Mouse (Mus musculus) CH12.LX (cell line): ENCODE results near the gene Ndufb3. TPM values are rescaled to one million over a fixed set of nuclear protein-coding genes. Genes with fewer than 3 reads are reported as not detected.
A peak's percentile ranks its signal among the peaks of the same experiment; 100 is the strongest.

ENCODE experiments used
- DNase-seq: peaks from one replicate; pipeline ENCODE4 v3.0.0-alpha.2; 2013; ENCODE audit errors: extremely low read depth
- H3K27ac ChIP-seq: 2 replicates; pipeline ENCODE4 v1.5.1; 2012; ENCODE audit warnings: low read depth, mild to moderate bottlenecking, control low read depth, moderate library complexity; ENCODE audit not compliant: insufficient read depth
- H3K27me3 ChIP-seq: replicated peaks from 2 replicates; pipeline ENCODE3; 2012; ENCODE audit warnings: inconsistent platforms
- H3K36me3 ChIP-seq, 2 experiments: replicated peaks in 1 of 2; 2 replicates each; pipeline versions ENCODE3 to v1.6.1; 2012; ENCODE audit warnings: inconsistent platforms in 1 of 2, low read length in 1 of 2, mild to moderate bottlenecking in 1 of 2, mixed read lengths in 1 of 2, moderate library complexity in 1 of 2; ENCODE audit not compliant: control insufficient read depth in 1 of 2, insufficient read depth in 1 of 2
- H3K4me1 ChIP-seq, 2 experiments: 2 replicates each; pipeline ENCODE4 v1.6.1; 2012; ENCODE audit warnings: inconsistent platforms in 1 of 2, moderate library complexity in 1 of 2; ENCODE audit not compliant: insufficient read depth in 2 of 2, control insufficient read depth in 1 of 2
- H3K4me2 ChIP-seq: 2 replicates; pipeline ENCODE4 v1.6.1; 2012; ENCODE audit warnings: low read depth, mild to moderate bottlenecking, control low read depth; ENCODE audit not compliant: poor library complexity, insufficient read depth, severe bottlenecking
- H3K4me3 ChIP-seq, 3 experiments: fragments of 150-350 bp in 1 of 3; sonication (generic) in 1 of 3; replicated peaks in 1 of 3; 2 replicates each; pipeline versions ENCODE3 to v1.5.1; 2011 to 2012; ENCODE audit warnings: low read depth in 2 of 3, low read length in 2 of 3, mild to moderate bottlenecking in 2 of 3, moderate library complexity in 2 of 3, control low read depth in 1 of 3, improper control_type of control experiment in 1 of 3, inconsistent platforms in 1 of 3, mixed read lengths in 1 of 3; ENCODE audit not compliant: poor library complexity in 1 of 3
- H3K79me2 ChIP-seq: replicated peaks from 2 replicates; pipeline ENCODE4 v1.6.1; 2012; ENCODE audit warnings: mild to moderate bottlenecking, moderate library complexity; ENCODE audit not compliant: control insufficient read depth, poor library complexity, insufficient read depth, severe bottlenecking; ENCODE audit errors: extremely low read depth
- H3K9ac ChIP-seq: 2 replicates; pipeline ENCODE4 v1.6.1; 2012; ENCODE audit warnings: low read depth, mild to moderate bottlenecking, control low read depth, moderate library complexity; ENCODE audit not compliant: insufficient read depth
- H3K9me3 ChIP-seq: replicated peaks from 2 replicates; pipeline ENCODE3; 2012; ENCODE audit warnings: low read length, inconsistent platforms, mixed read lengths
- BHLHE40 ChIP-seq: IDR thresholded peaks from 2 replicates; pipeline ENCODE4 v1.6.1; 2011; ENCODE audit warnings: mild to moderate bottlenecking, low read depth, low read length, improper control_type of control experiment
- CTCF ChIP-seq, 2 experiments: IDR thresholded peaks in 1 of 2; conservative IDR thresholded peaks in 1 of 2; 2 replicates each; pipeline ENCODE4 v1.5.1; 2011 to 2012; ENCODE audit warnings: low read depth in 2 of 2, low read length in 2 of 2, improper control_type of control experiment in 1 of 2, inconsistent platforms in 1 of 2, mild to moderate bottlenecking in 1 of 2, moderate library complexity in 1 of 2
- EP300 ChIP-seq: IDR thresholded peaks from 2 replicates; pipeline ENCODE4 v1.6.1; 2011; ENCODE audit warnings: low read length, improper control_type of control experiment
- ETS1 ChIP-seq: conservative IDR thresholded peaks from 2 replicates; pipeline ENCODE4 v1.6.1; 2012; ENCODE audit warnings: low read depth, mild to moderate bottlenecking, inconsistent platforms, low read length, improper control_type of control experiment, moderate library complexity
- GABPA ChIP-seq: IDR thresholded peaks from 2 replicates; pipeline ENCODE4 v1.6.1; 2012; ENCODE audit warnings: low read depth, low read length, improper control_type of control experiment, inconsistent platforms; ENCODE audit not compliant: insufficient replicate concordance
- IRF4 ChIP-seq: IDR thresholded peaks from 2 replicates; pipeline ENCODE4 v1.6.1; 2014; ENCODE audit warnings: low read depth, mild to moderate bottlenecking, inconsistent platforms, low read length, improper control_type of control experiment
- JUND ChIP-seq: conservative IDR thresholded peaks from 2 replicates; pipeline ENCODE4 v1.6.1; 2011; ENCODE audit warnings: low read depth, low read length, improper control_type of control experiment
- MAFK ChIP-seq: IDR thresholded peaks from 2 replicates; pipeline ENCODE4 v1.6.1; 2011; ENCODE audit warnings: low read length, improper control_type of control experiment; ENCODE audit not compliant: insufficient replicate concordance
- MAX ChIP-seq: IDR thresholded peaks from 2 replicates; pipeline ENCODE4 v1.6.1; 2011; ENCODE audit warnings: low read length, improper control_type of control experiment
- MEF2A ChIP-seq: IDR thresholded peaks from 2 replicates; pipeline ENCODE4 v1.6.1; 2014; ENCODE audit warnings: low read depth, mild to moderate bottlenecking, inconsistent platforms, low read length, improper control_type of control experiment, borderline replicate concordance
- MXI1 ChIP-seq: IDR thresholded peaks from 2 replicates; pipeline ENCODE4 v1.6.1; 2011; ENCODE audit warnings: mild to moderate bottlenecking, low read depth, low read length, improper control_type of control experiment
- MYC ChIP-seq: IDR thresholded peaks from 2 replicates; pipeline ENCODE4 v1.6.1; 2011; ENCODE audit warnings: low read depth, mild to moderate bottlenecking, improper control_type of control experiment, low read length
- NELFE ChIP-seq: IDR thresholded peaks from 2 replicates; pipeline ENCODE4 v1.6.1; 2011; ENCODE audit warnings: low read depth, low read length, improper control_type of control experiment
- NRF1 ChIP-seq: IDR thresholded peaks from 2 replicates; pipeline ENCODE4 v1.6.1; 2014; ENCODE audit warnings: low read depth, mild to moderate bottlenecking, inconsistent platforms, low read length, improper control_type of control experiment, moderate library complexity
- POLR2AphosphoS2 ChIP-seq: IDR thresholded peaks from 2 replicates; pipeline ENCODE4 v1.6.1; 2011; ENCODE audit warnings: low read depth, low read length, improper control_type of control experiment
- RAD21 ChIP-seq: IDR thresholded peaks from 2 replicates; pipeline ENCODE4 v1.6.1; 2011; ENCODE audit warnings: low read depth, mild to moderate bottlenecking, low read length, improper control_type of control experiment, moderate library complexity
- RCOR1 ChIP-seq: conservative IDR thresholded peaks from 2 replicates; pipeline ENCODE4 v1.6.1; 2012; ENCODE audit warnings: low read depth, mild to moderate bottlenecking, inconsistent platforms, low read length, improper control_type of control experiment
- SMC3 ChIP-seq: IDR thresholded peaks from 2 replicates; pipeline ENCODE4 v1.6.1; 2011; ENCODE audit warnings: low read depth, low read length, improper control_type of control experiment
- TBP ChIP-seq: conservative IDR thresholded peaks from 2 replicates; pipeline ENCODE4 v1.6.1; 2011; ENCODE audit warnings: low read depth, low read length, improper control_type of control experiment
- TCF12 ChIP-seq: IDR thresholded peaks from 2 replicates; pipeline ENCODE4 v1.6.1; 2014; ENCODE audit warnings: low read depth, mild to moderate bottlenecking, inconsistent platforms, low read length, improper control_type of control experiment
- UBTF ChIP-seq: IDR thresholded peaks from 2 replicates; pipeline ENCODE4 v1.6.1; 2012; ENCODE audit warnings: low read depth, mild to moderate bottlenecking, inconsistent platforms, low read length, improper control_type of control experiment, moderate library complexity
- USF1 ChIP-seq: IDR thresholded peaks from 2 replicates; pipeline ENCODE4 v1.6.1; 2014; ENCODE audit warnings: low read depth, mild to moderate bottlenecking, inconsistent platforms, low read length, improper control_type of control experiment
- ZC3H11A ChIP-seq: IDR thresholded peaks from 2 replicates; pipeline ENCODE4 v1.6.1; 2012; ENCODE audit warnings: low read depth, mild to moderate bottlenecking, inconsistent platforms, low read length, improper control_type of control experiment
- ZKSCAN1 ChIP-seq: IDR thresholded peaks from 2 replicates; pipeline ENCODE4 v1.6.1; 2012; ENCODE audit warnings: low read depth, inconsistent platforms, low read length, improper control_type of control experiment, borderline replicate concordance
- ZMIZ1 ChIP-seq: IDR thresholded peaks from 2 replicates; pipeline ENCODE4 v1.6.1; 2012; ENCODE audit warnings: low read depth, mild to moderate bottlenecking, inconsistent platforms, low read length, improper control_type of control experiment
- ZNF384 ChIP-seq: IDR thresholded peaks from 2 replicates; pipeline ENCODE4 v1.6.1; 2012; ENCODE audit warnings: low read depth, low read length, improper control_type of control experiment, inconsistent platforms
- dilution Hi-C: fragments of 300-500 bp; cut with MboI; formaldehyde crosslinking; loops from 2 replicates; pipeline ENCODE4 v1.14.3; 2020; ENCODE audit warnings: low sequenced_read_pairs; ENCODE audit not compliant: extremely low pct_unique_long_range_greater_than_20kb, extremely low pct_ligation_motif_present
- in situ Hi-C: fragments of 300-500 bp; cut with MboI; formaldehyde crosslinking; loops from 3 replicates; pipeline ENCODE4 v1.14.3; 2019; ENCODE audit warnings: low sequenced_read_pairs, low pct_ligation_motif_present, low pct_unique_long_range_greater_than_20kb, mixed read lengths
- polyA plus RNA-seq: library from polyadenylated mRNA; unstranded; fragments of >175 nt; gene quantifications from 2 replicates; pipeline ENCODE4 v1.2.1, GENCODE M21; 2012; ENCODE audit warnings: low read depth; ENCODE audit not compliant: insufficient read length
- total RNA-seq, 2 experiments: library from RNA; depleted of rRNA; stranded (reverse); fragments of 300-350 nt in 1 of 2; fragments of >200 nt in 1 of 2; gene quantifications; 2 replicates each; pipeline ENCODE4 v1.2.3; 2012 to 2014

Gene Ndufb3
- total and polyA plus RNA-seq, 3 experiments, result 62.9 to 184 (median 139) TPM

GRCm38 (mm10) chr1:58566621-58567020 is 19.6 kb upstream of the Ndufb3 start:
- Histone ChIP-seq H3K27me3 (no peaks in the 10 kb centered on the region), H3K79me2 (no peaks in the 10 kb centered on the region), H3K4me2 (no peak overlapping the region), H3K9me3 (no peaks in the 10 kb centered on the region), H3K4me1 (peaks cover 0 to 6% of the 10 kb centered on the region in 2 experiments; a peak in 2 of 4 replicates), H3K4me3 (no peak overlapping the region), H3K9ac (no peak overlapping the region), H3K27ac (no peak overlapping the region), H3K36me3 (peaks cover 0 to 21% of the 10 kb centered on the region in 2 experiments)
- no peak for DNase-seq
- TF ChIP-seq TCF12, result no peak
- no peak for TF ChIP-seq USF1
- no peak for TF ChIP-seq BHLHE40
- TF ChIP-seq ZC3H11A, result no peak
- no peak for TF ChIP-seq CTCF (conservative IDR thresholded peaks at IDR 0.05 in 1 of 2, IDR thresholded peaks at IDR 0.05 in 1 of 2; ENCODE audit: low read depth in 2 of 2, low read length in 2 of 2)
- TF ChIP-seq UBTF, result no peak
- no peak for TF ChIP-seq MAX
- no peak for TF ChIP-seq RCOR1
- no peak for TF ChIP-seq NELFE
- no peak for TF ChIP-seq MAFK
- no peak for TF ChIP-seq NRF1
- no peak for TF ChIP-seq MXI1
- no peak for TF ChIP-seq RAD21
- no peak for TF ChIP-seq IRF4
- TF ChIP-seq JUND, result no peak
- no peak for TF ChIP-seq ZKSCAN1
- TF ChIP-seq MEF2A, result no peak
- in situ Hi-C loops (no loop called here), dilution Hi-C loops (no loop called here)

- TF ChIP-seq SMC3, result no peak
- no peak for TF ChIP-seq NELFE
- no peak for TF ChIP-seq UBTF
- no peak for TF ChIP-seq POLR2AphosphoS2
- TF ChIP-seq MAX, result no peak
- TF ChIP-seq ZNF384, result no peak
- TF ChIP-seq GABPA, result no peak
- TF ChIP-seq EP300, result no peak
- no peak for TF ChIP-seq MAFK
- TF ChIP-seq ZC3H11A, result no peak
- TF ChIP-seq MYC, result no peak
- TF ChIP-seq MXI1, result no peak
- no peak for TF ChIP-seq ZMIZ1
- TF ChIP-seq RAD21, result no peak
- no peak for TF ChIP-seq IRF4
- no peak for TF ChIP-seq NRF1
- TF ChIP-seq TBP, result no peak
- TF ChIP-seq JUND, result no peak
- TF ChIP-seq ETS1, result no peak
- no peak for TF ChIP-seq USF1
- no peaks in the 10 kb centered on the region for H3K79me2 ChIP-seq
- no peaks in the 10 kb centered on the region for H3K27me3 ChIP-seq
- no peak overlapping the region for H3K9ac ChIP-seq
- peaks cover 0 to 6% of the 10 kb centered on the region in 2 experiments; a peak in 2 of 4 replicates for H3K4me1 ChIP-seq
- in situ Hi-C loops (no loop called here), dilution Hi-C loops (no loop called here)
- H3K36me3 ChIP-seq, result peaks cover 0 to 13% of the 10 kb centered on the region in 2 experiments
- H3K4me3 ChIP-seq, result no peak overlapping the region
- no peaks in the 10 kb centered on the region for H3K9me3 ChIP-seq
- peak; percentile 3 for DNase-seq
- H3K4me2 ChIP-seq, result no peak overlapping the region
- H3K27ac ChIP-seq, result no peak overlapping the region
These were observed 17.6 kb upstream of the Ndufb3 start for GRCm38 (mm10) chr1:58568456-58569130.
